Mouse (Mus musculus) forebrain, embryonic 11.5 days (tissue): ENCODE results near the gene Ssx2ip. TPM values are rescaled to one million over a fixed set of nuclear protein-coding genes. Genes with fewer than 3 reads are reported as not detected.
A peak's percentile ranks its signal among the peaks of the same experiment; 100 is the strongest.

Source experiments
- ATAC-seq: fragments of 200-750 bp; cut with Nextera tagmentation; replicated peaks from 2 replicates; pipeline ENCODE4 v1.8.0; 2017; ENCODE audit warnings: moderate TSS enrichment; ENCODE audit not compliant: low FRiP score
- DNase-seq: peaks from one replicate; pipeline ENCODE4 v3.0.0-alpha.2; 2017; ENCODE audit warnings: low spot score
- H3K27ac ChIP-seq: fragments of 300-500 bp; sonication (generic); 2 replicates; pipeline ENCODE4 v1.5.1; 2014; ENCODE audit warnings: low read depth, low read length
- H3K27me3 ChIP-seq: fragments of 300-500 bp; sonication (generic); 2 replicates; pipeline ENCODE4 v1.6.1; 2014; ENCODE audit warnings: mild to moderate bottlenecking, low read length, mixed read lengths; ENCODE audit not compliant: control insufficient read depth, insufficient read depth
- H3K36me3 ChIP-seq: fragments of 300-500 bp; sonication (generic); 2 replicates; pipeline ENCODE4 v1.6.1; 2014; ENCODE audit warnings: mild to moderate bottlenecking, low read length, moderate library complexity, mixed read lengths; ENCODE audit not compliant: control insufficient read depth, insufficient read depth
- H3K4me1 ChIP-seq: fragments of 300-500 bp; sonication (generic); replicated peaks from 2 replicates; pipeline ENCODE4 v1.6.1; 2014; ENCODE audit warnings: low read length, mixed read lengths; ENCODE audit not compliant: control insufficient read depth, insufficient read depth
- H3K4me2 ChIP-seq: fragments of 300-500 bp; sonication (generic); 2 replicates; pipeline ENCODE4 v1.6.1; 2014; ENCODE audit warnings: low read depth, mild to moderate bottlenecking, low read length, moderate library complexity, mixed read lengths; ENCODE audit not compliant: severe bottlenecking
- H3K4me3 ChIP-seq: fragments of 300-500 bp; sonication (generic); 2 replicates; pipeline ENCODE4 v1.5.1; 2014; ENCODE audit warnings: low read depth, low read length
- H3K9ac ChIP-seq: fragments of 300-500 bp; sonication (generic); 2 replicates; pipeline ENCODE4 v1.6.1; 2014; ENCODE audit warnings: low read length
- H3K9me3 ChIP-seq: fragments of 300-500 bp; sonication (generic); 2 replicates; pipeline ENCODE4 v1.6.1; 2016; ENCODE audit warnings: low read length, mixed read lengths; ENCODE audit not compliant: control insufficient read depth
- WGBS: fragments of 180-500 bp; shearing (Covaris S2); extraction: QIAGEN DNeasy Blood & Tissue Kit; methylation state at CpG from one replicate; pipeline ENCODE4 v1.1.7; 2014; 5-methylcytosine and 5-hydroxymethylcytosine counted together
- polyA plus RNA-seq: library from polyadenylated mRNA; unstranded; fragments of >200 nt; fragmentation: Nextera tagmentation; extraction: Ambion mirVana; gene quantifications from 2 replicates; pipeline ENCODE4 v1.2.1, GENCODE M21; 2014

Gene Ssx2ip
- polyA plus RNA-seq = 41.6 TPM in 2 replicates

DNA sequence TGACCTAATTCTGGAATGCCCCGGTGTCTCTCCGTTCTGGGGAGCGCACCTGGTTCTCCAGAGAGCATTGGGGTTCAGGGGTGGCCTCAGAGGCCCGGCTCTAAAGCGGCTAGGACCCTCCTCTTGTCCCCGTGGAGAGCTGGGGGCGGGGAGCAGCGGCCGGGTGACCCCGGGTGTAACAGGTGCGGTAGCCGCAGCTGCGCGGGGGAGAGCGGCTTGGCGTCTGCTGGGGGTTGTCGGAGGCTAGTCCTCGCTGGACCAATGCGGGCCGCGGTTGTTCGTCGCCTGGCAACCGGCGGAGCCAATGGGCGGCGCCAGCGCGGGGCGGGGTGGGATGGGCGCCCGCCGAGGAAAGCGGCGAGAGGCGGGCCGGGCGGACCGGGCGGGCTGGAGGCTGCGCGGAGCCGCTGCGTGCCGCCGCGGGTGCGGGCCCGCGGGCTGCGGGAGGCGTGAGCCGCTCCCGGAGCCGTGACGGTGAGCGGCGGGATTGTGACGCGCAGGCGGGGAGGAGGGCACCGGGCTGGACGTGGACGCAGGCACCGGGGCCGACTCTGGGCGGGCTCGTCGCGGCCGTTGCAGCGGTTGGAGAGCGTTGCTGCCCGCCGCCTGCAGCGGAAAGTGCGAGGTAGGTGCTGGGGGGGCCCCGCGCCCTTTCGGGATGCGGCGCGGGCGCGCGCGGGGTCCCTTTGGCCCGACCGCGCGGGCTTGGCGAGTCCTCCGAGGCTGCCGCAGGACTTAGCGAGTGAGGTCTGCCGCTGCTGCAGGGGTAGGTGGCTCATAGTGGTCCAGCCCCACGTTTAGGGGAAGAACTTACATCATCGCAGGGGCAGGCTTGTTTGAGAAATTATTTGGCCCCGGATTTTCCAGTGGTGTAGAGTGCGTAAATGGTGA lies at the start of gene Ssx2ip:
Gene Ssx2ip (plus strand): TSS at position 332 of the 891 bp plus-strand sequence.
- Histone ChIP-seq H3K27ac (peak within 1 kb of the TSS; percentile 68), H3K27me3 (no peaks in the 10 kb centered on the region), H3K9me3 (peaks cover 2% of the 10 kb centered on the region; the same call in 1 of the 2 replicates), H3K9ac (peak within 1 kb of the TSS; percentile 94), H3K4me2 (peak within 1 kb of the TSS; percentile 80), H3K4me1 (peaks cover 8% of the 10 kb centered on the region), H3K4me3 (peak within 1 kb of the TSS; percentile 94), H3K36me3 (no peaks in the 10 kb centered on the region)
- DNase-seq (peak; percentile 99), ATAC-seq (peak; percentile 99)
- under 1% methylated on average over 98 of the region's 100 CpGs for WGBS

DNA sequence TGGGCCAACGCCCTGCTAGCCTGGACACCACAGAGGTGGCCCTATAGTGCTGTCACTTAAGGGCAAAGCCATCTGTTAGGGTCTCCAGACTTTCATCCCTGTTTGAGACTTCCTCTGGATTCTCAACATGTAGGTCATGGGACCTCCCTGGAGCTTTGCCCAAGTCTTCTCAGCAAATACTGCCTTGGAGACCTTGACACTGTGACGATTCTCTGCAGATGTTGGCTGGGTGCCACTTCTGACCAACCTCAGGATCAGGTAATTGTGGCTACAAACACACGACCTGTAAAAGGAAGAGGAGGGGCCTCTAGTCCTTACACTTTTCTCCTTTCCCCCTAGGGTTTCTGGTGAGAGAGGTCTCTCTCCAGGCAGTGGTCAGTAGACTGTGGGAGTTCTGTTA lies 49.3 kb upstream of the Ssx2ip start:
- WGBS = 85% methylated on average over 3 of the region's 3 CpGs
- no peaks in the 10 kb centered on the region for H3K9me3 ChIP-seq
- no peak overlapping the region for H3K27ac ChIP-seq
- H3K4me3 ChIP-seq = no peak overlapping the region
- H3K27me3 ChIP-seq = no peaks in the 10 kb centered on the region
- H3K9ac ChIP-seq = no peak overlapping the region
- H3K4me2 ChIP-seq = no peak overlapping the region
- no peaks in the 10 kb centered on the region for H3K4me1 ChIP-seq
- no peak for DNase-seq
- ATAC-seq = no peak
- no peaks in the 10 kb centered on the region for H3K36me3 ChIP-seq

DNA sequence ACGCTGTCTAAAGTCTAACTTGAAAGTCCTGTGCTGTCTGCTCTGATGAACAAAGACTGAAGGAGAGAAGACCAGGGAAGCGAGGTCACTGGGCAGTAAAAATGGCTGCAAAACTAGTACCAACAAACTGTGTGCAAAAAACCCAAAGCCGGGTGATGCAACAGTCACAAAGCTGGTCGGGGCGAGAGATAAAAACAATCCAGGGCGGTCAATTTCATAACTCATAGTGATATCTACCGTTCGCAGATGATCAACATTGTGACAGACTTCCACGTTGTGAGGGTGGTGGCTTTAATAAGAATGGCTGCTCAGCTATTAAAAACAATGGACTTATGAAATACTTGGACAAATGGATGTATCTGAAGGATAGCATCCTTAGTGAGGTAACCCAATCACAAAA lies 39.0 kb upstream of the Ssx2ip start:
- 90% methylated on average over 9 of the region's 9 CpGs for WGBS
- no peaks in the 10 kb centered on the region for H3K9me3 ChIP-seq
- no peak overlapping the region for H3K4me3 ChIP-seq
- DNase-seq (no peak), ATAC-seq (no peak)
- H3K9ac ChIP-seq = no peak overlapping the region
- no peak overlapping the region for H3K27ac ChIP-seq
- H3K27me3 ChIP-seq = no peaks in the 10 kb centered on the region
- no peaks in the 10 kb centered on the region for H3K36me3 ChIP-seq
- no peaks in the 10 kb centered on the region for H3K4me1 ChIP-seq
- no peak overlapping the region for H3K4me2 ChIP-seq

DNA sequence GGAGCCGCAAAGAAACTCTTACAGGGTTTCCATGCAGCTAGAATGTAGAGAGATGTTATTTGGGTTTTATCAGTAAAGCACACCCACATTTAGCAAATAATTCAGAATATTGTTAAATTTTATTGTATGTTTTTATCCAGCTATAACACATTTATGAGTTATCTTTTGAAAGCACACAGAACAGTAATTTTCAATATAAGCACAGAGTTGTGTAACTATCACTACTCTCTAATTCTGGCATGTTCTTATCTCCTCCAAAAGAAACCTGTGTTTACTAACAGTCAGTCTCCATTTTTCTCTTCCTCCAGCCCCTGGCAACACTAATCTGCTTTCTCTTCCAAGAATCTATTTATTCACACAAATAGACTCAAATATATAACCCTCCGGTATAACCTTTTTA lies 37.4 kb upstream of the Ssx2ip start:
- Histone ChIP-seq H3K4me2 (no peak overlapping the region), H3K27me3 (no peaks in the 10 kb centered on the region), H3K36me3 (no peaks in the 10 kb centered on the region), H3K4me1 (no peaks in the 10 kb centered on the region), H3K9ac (no peak overlapping the region), H3K9me3 (no peaks in the 10 kb centered on the region), H3K27ac (no peak overlapping the region), H3K4me3 (no peak overlapping the region)
- no peak for DNase-seq
- 98% methylated on average over 2 of the region's 2 CpGs for WGBS
- no peak for ATAC-seq

DNA sequence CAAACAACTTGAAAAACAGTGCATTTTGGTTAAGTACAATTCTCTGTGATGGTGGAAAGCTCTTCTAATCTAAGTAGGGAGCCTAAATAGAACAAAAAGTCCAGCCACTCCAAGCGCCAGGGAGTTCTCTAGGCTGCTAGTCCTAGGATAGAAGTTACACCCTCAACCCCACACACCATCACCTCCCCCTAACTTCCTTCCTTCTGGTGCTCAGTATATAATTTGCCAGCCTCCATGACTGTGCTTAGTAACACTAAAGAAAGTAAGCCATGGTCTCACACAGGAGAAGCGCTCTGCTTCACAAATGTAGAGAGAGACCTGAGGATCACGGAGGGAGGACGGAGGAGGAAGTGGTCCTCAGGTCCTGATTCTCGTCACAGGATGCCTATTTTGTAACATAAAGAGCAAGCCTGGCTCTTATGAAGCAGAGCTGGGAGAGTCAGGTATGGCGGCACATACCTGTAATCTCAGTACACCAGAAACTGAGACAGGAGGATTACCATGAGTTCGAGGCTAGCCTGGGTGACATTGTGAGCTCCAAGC lies 33.8 kb upstream of the Ssx2ip start:
- Histone ChIP-seq H3K9ac (no peak overlapping the region), H3K4me3 (no peak overlapping the region), H3K27me3 (no peaks in the 10 kb centered on the region), H3K4me1 (peaks cover 4% of the 10 kb centered on the region; the same call in 1 of the 2 replicates), H3K9me3 (no peaks in the 10 kb centered on the region), H3K4me2 (no peak overlapping the region), H3K36me3 (no peaks in the 10 kb centered on the region), H3K27ac (no peak overlapping the region)
- 89% methylated on average over 7 of the region's 7 CpGs for WGBS
- ATAC-seq (no peak), DNase-seq (no peak)

DNA sequence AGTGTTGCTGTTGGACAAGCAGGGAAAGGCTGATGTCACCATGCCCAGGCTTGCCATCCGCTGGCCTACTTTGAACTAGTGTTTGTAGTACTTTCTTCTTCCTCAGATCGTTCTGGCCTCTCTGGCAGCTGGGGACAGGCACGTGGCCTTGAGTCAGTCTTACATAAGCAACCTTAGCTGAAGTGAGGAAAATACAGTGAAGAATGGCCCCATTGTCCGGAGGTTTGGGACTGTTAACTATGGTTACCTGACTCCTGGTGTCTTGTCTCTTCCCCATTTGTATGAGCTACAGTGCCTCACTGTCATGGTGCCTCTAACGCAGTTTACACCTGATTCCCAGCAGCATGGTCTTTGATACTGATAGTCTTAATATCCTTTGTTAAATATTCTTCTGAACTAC lies 33.2 kb upstream of the Ssx2ip start:
- 85% methylated on average over 5 of the region's 5 CpGs for WGBS
- ATAC-seq = no peak
- H3K9me3 ChIP-seq = no peaks in the 10 kb centered on the region
- H3K4me2 ChIP-seq = no peak overlapping the region
- H3K27me3 ChIP-seq = no peaks in the 10 kb centered on the region
- H3K9ac ChIP-seq = no peak overlapping the region
- DNase-seq = no peak
- no peaks in the 10 kb centered on the region for H3K36me3 ChIP-seq
- H3K4me1 ChIP-seq = peaks cover 4% of the 10 kb centered on the region; the same call in 1 of the 2 replicates
- no peak overlapping the region for H3K4me3 ChIP-seq
- no peak overlapping the region for H3K27ac ChIP-seq

DNA sequence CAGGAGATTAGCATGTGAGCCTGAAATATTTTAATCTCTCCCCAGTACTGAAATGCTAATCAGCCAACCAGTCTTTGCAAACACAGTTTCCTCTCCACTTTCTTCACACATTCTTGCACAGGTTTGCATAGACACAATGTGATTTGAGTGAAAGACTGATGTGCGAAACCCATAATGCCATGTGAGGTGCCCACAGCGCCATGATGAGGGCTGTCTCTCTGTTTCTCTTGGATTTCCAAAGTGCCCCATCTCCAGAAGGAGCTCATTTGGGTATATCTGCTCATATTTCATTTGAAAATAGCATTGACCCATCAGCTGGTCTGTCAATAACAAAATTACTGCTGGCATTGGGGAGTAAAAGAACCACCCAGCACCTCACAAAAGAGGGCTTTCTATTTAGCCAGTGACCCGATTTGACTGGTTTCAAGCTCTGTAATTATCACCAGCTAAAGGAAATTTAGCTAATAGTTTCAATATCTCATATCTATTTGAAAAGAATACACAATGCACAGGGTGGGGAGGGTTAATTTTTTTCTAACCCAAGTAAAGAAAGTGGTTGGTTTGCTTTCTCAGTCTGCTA lies 29.8 kb upstream of the Ssx2ip start:
- no peaks in the 10 kb centered on the region for H3K36me3 ChIP-seq
- H3K27me3 ChIP-seq = no peaks in the 10 kb centered on the region
- H3K27ac ChIP-seq = peak overlapping the region; percentile 47; the same call in 1 of the 2 replicates
- no peak overlapping the region for H3K9ac ChIP-seq
- DNase-seq = no peak
- no peaks in the 10 kb centered on the region for H3K9me3 ChIP-seq
- H3K4me3 ChIP-seq = no peak overlapping the region
- no peak overlapping the region for H3K4me2 ChIP-seq
- peaks cover 7% of the 10 kb centered on the region; the same call in 1 of the 2 replicates for H3K4me1 ChIP-seq
- 54% methylated on average over 3 of the region's 3 CpGs for WGBS
- ATAC-seq = peak; percentile 17

DNA sequence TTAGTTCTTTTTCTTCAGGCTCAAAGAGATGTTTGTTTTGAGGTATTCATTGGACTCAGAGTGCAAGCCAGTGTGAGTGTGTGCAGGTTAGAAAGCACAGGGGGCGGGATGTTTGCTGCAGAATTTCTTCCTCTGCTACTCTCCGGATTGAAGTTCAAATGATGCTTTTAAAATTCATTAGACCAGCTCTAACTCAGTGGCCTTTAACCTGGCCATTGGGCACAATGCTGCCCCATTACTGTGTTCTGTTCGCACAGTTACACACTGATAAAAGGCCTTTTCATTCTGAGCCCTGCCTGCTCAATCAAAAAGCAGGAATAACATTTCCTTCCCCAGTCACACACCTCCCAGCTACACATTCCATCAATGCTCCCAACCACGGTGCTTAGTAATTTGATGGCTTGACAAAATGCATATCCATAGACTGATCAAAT lies 29.2 kb upstream of the Ssx2ip start:
- Histone ChIP-seq H3K27ac (peak overlapping the region; percentile 47; the same call in 1 of the 2 replicates), H3K4me1 (peaks cover 9% of the 10 kb centered on the region; the same call in 1 of the 2 replicates), H3K4me2 (peak overlapping the region; percentile 12; the same call in 1 of the 2 replicates), H3K27me3 (no peaks in the 10 kb centered on the region), H3K9me3 (no peaks in the 10 kb centered on the region), H3K36me3 (no peaks in the 10 kb centered on the region), H3K9ac (no peak overlapping the region), H3K4me3 (no peak overlapping the region)
- peak; percentile 64 for DNase-seq
- 12% methylated on average over 4 of the region's 4 CpGs for WGBS
- ATAC-seq = peak; percentile 78
